Mouse (Mus musculus) liver, embryonic 14.5 days (tissue): ENCODE data around the gene Cyp2w1. TPM values are rescaled to one million over a fixed set of nuclear protein-coding genes. Genes with fewer than 3 reads are reported as not detected.

Experiments
- ATAC-seq: fragments of 200-750 bp; cut with Nextera tagmentation; 2 replicates; pipeline ENCODE4 v1.8.0; 2017; ENCODE audit warnings: moderate number of reproducible peaks, mild to moderate bottlenecking, moderate library complexity; ENCODE audit not compliant: insufficient read depth
- DNase-seq, 3 experiments: peaks; one replicate each; pipeline ENCODE4 v3.0.0-alpha.2; 2012 to 2013; ENCODE audit warnings: low read depth in 3 of 3, low spot score in 3 of 3
- H3K27ac ChIP-seq: fragments of 300-500 bp; sonication (generic); 2 replicates; pipeline ENCODE4 v1.5.1; 2014; ENCODE audit warnings: moderate library complexity, mild to moderate bottlenecking, control low read depth, inconsistent platforms
- H3K27me3 ChIP-seq: fragments of 300-500 bp; sonication (generic); 2 replicates; pipeline ENCODE4 v1.6.1; 2014; ENCODE audit warnings: mild to moderate bottlenecking, low read length, moderate library complexity; ENCODE audit not compliant: control insufficient read depth, insufficient read depth
- H3K36me3 ChIP-seq: fragments of 300-500 bp; sonication (generic); replicated peaks from 2 replicates; pipeline ENCODE4 v1.6.1; 2014; ENCODE audit warnings: low read depth; ENCODE audit not compliant: control insufficient read depth, insufficient read depth
- H3K4me1 ChIP-seq, 2 experiments: fragments of 200-500 bp in 1 of 2; fragments of 300-500 bp in 1 of 2; sonication (generic) in 1 of 2; replicated peaks; 2 replicates each; pipeline ENCODE4 v1.6.1; 2012 to 2014; ENCODE audit warnings: antibody characterized with exemption in 1 of 2, inconsistent platforms in 1 of 2, low read length in 1 of 2; ENCODE audit not compliant: control insufficient read depth in 2 of 2, insufficient read depth in 2 of 2
- H3K4me2 ChIP-seq: fragments of 300-500 bp; sonication (generic); 2 replicates; pipeline ENCODE4 v1.6.1; 2014; ENCODE audit warnings: low read depth, mild to moderate bottlenecking, control low read depth, moderate library complexity
- H3K4me3 ChIP-seq, 2 experiments: fragments of 200-500 bp in 1 of 2; fragments of 300-500 bp in 1 of 2; sonication (generic) in 1 of 2; 2 replicates each; pipeline ENCODE4 v1.5.1; 2012 to 2014; ENCODE audit warnings: low read depth in 2 of 2, low read length in 2 of 2, mild to moderate bottlenecking in 2 of 2, control low read depth in 1 of 2, inconsistent platforms in 1 of 2, moderate library complexity in 1 of 2; ENCODE audit not compliant: insufficient read depth in 1 of 2
- H3K9ac ChIP-seq: fragments of 300-500 bp; sonication (generic); replicated peaks from 2 replicates; pipeline ENCODE4 v1.6.1; 2014; ENCODE audit warnings: mild to moderate bottlenecking, control low read depth, moderate library complexity
- H3K9me3 ChIP-seq: fragments of 300-500 bp; sonication (generic); 2 replicates; pipeline ENCODE4 v1.6.1; 2016; ENCODE audit warnings: low read length, mixed read lengths; ENCODE audit not compliant: control insufficient read depth
- CTCF ChIP-seq: IDR thresholded peaks from 2 replicates; pipeline ENCODE4 v1.5.1; 2016; ENCODE audit warnings: antibody characterized with exemption, low read depth, control low read depth
- EP300 ChIP-seq: IDR thresholded peaks from 2 replicates; pipeline ENCODE4 v1.6.1; 2016; ENCODE audit warnings: antibody characterized with exemption, low read depth
- WGBS: fragments of 180-500 bp; shearing (Covaris S2); extraction: QIAGEN DNeasy Blood & Tissue Kit; methylation state at CpG from one replicate; pipeline ENCODE4 v1.1.7; 2014; ENCODE audit not compliant: insufficient replicate concordance; 5-methylcytosine and 5-hydroxymethylcytosine counted together
- polyA plus RNA-seq, 2 experiments: library from polyadenylated mRNA; depleted of rRNA in 1 of 2; stranded (reverse) in 1 of 2; unstranded in 1 of 2; fragments of >200 nt; fragmentation: Nextera tagmentation in 1 of 2; extraction: Ambion mirVana in 1 of 2; gene quantifications; 2 replicates each; pipeline versions ENCODE4 v1.2.1 to v1.2.3; 2012 to 2014

Cyp2w1 gene
- polyA plus RNA-seq, 2 experiments = 0.03 TPM; not detected in 1

DNA sequence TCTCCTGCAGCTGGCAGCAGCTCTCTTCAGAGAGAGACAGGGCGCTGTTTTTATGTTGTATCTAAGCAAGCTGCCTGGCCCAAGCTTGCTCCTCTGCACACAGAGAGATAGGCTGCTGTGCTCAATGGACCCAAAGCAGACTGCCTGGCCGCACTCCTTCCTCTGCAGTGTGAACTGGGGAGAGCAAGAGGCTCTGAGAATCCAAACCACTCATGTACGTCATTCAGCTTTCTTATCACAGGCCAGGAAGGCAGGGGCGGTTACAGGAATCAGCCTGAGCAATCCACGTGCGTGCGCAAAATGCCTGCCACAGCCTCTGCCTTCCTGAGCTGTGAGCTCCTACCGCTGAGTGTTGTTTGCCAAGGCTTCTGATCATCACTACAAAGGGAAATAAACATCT, 30.3 kb downstream of the Cyp2w1 start:
- TF ChIP-seq CTCF = no peak
- peak; percentile 76 for TF ChIP-seq EP300
- peak; percentile 81 to 87 (median 83) for DNase-seq

DNA sequence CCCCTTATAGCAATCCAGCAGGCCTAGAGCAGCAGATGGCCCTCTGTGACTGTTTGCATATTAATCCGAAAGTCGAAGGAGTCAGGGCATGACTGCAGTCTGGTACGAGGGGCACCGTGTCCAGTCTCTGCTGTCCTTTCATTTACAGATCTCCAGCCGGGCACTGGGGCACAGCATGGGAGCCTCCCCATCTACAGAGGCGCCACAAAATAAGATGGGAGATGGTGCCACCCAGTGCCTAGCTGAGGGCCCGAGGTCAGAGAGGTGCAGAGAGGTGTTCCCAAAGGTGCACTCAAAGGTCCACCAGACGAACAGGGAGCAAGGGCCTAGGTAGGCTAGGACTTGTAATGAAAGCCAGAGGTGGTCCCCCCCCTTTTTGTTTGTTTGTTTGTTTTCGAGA, 30.8 kb downstream of the Cyp2w1 start:
- H3K27me3 ChIP-seq = no peaks in the 10 kb centered on the region
- peak overlapping the region; percentile 99 for H3K27ac ChIP-seq
- no peaks in the 10 kb centered on the region for H3K9me3 ChIP-seq
- WGBS = 31% methylated on average over 9 of the region's 9 CpGs
- peak overlapping the region; percentile 97 for H3K4me2 ChIP-seq
- H3K9ac ChIP-seq = peak overlapping the region; percentile 96
- DNase-seq (no peak), ATAC-seq (no peak)
- H3K4me1 ChIP-seq = peaks cover 80 to 84% of the 10 kb centered on the region in 2 experiments
- TF ChIP-seq CTCF (peak; percentile 31), EP300 (no peak)
- H3K4me3 ChIP-seq = peak overlapping the region; percentile 84 to 96
- peaks cover 16% of the 10 kb centered on the region for H3K36me3 ChIP-seq

More for the DNA sequence above, 30.3 kb downstream of the Cyp2w1 start:
- peak; percentile 71 for ATAC-seq
- Histone ChIP-seq H3K36me3 (peaks cover 16% of the 10 kb centered on the region), H3K4me3 (peak overlapping the region; percentile 84 to 96), H3K27ac (peak overlapping the region; percentile 99), H3K4me1 (peaks cover 79 to 84% of the 10 kb centered on the region in 2 experiments), H3K27me3 (no peaks in the 10 kb centered on the region), H3K9ac (peak overlapping the region; percentile 96), H3K9me3 (no peaks in the 10 kb centered on the region), H3K4me2 (peak overlapping the region; percentile 97)
- WGBS = 4% methylated on average over 8 of the region's 8 CpGs

DNA sequence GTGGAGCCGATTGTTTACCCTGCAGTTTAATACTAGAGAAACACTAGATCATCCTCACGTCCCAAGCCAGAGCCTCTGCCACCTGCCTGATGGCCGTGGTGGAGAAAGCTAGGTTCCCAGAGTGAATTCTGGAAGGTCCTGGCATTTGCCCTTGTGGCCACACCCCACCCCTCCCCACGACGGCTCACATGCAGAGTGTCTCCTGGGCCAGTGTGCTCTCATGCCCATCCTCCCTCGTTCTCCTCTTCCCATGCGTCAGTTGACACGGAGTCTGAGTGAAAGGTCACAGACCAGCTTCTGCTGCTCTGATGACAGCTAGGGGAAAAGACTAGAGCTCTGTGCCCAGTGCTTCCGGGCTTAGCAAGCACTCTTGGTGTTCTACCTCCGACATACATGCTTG, 32.1 kb downstream of the Cyp2w1 start:
- DNase-seq = no peak
- no peak for ATAC-seq
- peak overlapping the region; percentile 96 for H3K9ac ChIP-seq
- H3K4me3 ChIP-seq = no peak overlapping the region
- H3K9me3 ChIP-seq = no peaks in the 10 kb centered on the region
- H3K27me3 ChIP-seq = no peaks in the 10 kb centered on the region
- peaks cover 80 to 84% of the 10 kb centered on the region in 2 experiments for H3K4me1 ChIP-seq
- TF ChIP-seq EP300 = no peak
- TF ChIP-seq CTCF = no peak
- H3K27ac ChIP-seq = peak overlapping the region; percentile 36
- peak overlapping the region; percentile 97 for H3K4me2 ChIP-seq
- 54% methylated on average over 10 of the region's 10 CpGs for WGBS
- H3K36me3 ChIP-seq = peaks cover 16% of the 10 kb centered on the region

DNA sequence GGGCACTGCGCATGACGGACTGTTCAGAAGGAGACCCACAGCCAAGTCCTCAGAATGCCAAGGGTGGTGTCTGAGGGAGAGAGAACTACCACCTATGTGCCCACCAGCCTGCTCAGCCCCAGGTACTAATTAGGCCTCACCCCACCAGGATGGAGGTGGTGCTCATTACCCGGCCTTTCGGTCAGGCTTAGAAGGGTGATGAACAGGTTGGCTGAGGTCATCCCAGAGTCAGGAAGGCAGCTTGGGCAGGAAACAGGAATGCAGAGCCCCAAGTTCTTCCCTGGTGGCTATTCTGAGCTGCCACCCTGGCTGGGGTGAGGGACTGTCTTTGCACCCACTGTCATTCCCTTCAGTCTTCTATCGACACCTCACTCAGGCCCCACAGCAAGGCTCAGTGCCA, 33.6 kb downstream of the Cyp2w1 start:
- no peak for TF ChIP-seq CTCF
- no peak for TF ChIP-seq EP300
- Histone ChIP-seq H3K36me3 (peaks cover 16% of the 10 kb centered on the region), H3K4me2 (peak overlapping the region; percentile 37), H3K4me1 (peaks cover 75 to 82% of the 10 kb centered on the region in 2 experiments), H3K9ac (peak overlapping the region; percentile 32), H3K27me3 (no peaks in the 10 kb centered on the region), H3K4me3 (no peak overlapping the region; a peak in 1 of 4 replicates), H3K27ac (peak overlapping the region; percentile 100), H3K9me3 (no peaks in the 10 kb centered on the region)
- 89% methylated on average over 5 of the region's 5 CpGs for WGBS
- ATAC-seq = no peak
- no peak for DNase-seq

DNA sequence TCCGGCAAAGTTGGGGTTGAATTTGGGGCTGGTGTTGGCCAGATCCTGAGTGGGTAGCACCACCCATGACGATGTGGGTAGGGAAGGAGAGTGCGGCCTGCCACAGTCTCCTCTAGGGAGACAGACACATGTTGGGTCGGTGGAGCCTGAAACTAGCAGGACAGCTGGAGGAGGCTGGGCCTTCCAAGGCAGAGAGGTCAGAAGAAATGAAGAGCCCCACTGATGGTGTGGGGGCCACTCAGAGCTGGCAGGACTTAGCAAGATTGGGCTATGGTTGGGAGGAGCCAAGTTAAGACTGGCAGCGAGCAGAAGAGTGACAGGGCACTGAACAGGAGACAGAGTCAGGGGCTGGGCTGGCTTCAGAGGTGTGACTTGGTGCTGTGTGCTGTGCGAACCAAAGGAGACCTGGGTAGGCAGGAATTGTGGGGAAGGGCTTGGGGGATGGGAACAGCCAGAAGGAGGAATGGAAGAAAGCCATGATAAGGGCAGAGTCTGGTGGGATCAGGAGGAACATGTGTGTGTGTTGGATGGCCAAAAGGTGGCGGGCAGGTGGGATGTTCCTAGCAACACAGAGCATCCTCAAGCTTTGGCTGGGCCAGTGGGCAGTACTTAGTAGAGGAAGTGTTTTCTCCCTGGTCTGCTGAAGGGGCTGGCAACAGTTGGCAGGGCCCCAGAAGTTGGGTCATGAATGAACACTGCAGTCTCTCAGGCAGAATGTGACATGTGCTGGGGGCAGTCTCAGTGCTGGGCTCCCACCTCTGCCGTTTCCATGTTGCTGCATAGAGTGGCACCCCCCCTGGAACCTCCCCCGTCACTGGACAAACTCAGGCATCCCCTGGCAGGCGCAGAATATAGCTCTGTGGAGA, 35.1 kb downstream of the Cyp2w1 start:
- no peak for ATAC-seq

More for the DNA sequence above, 35.1 kb downstream of the Cyp2w1 start:
- no peak; the same call in 1 of the 2 replicates for TF ChIP-seq CTCF
- Histone ChIP-seq H3K27me3 (no peaks in the 10 kb centered on the region), H3K27ac (peak overlapping the region; percentile 100), H3K9ac (peak overlapping the region; percentile 96), H3K4me2 (peak overlapping the region; percentile 76), H3K4me3 (peak overlapping the region in 1 of 2 experiments; percentile 70; a peak in 2 of 4 replicates), H3K4me1 (peaks cover 69 to 80% of the 10 kb centered on the region in 2 experiments), H3K36me3 (peaks cover 29% of the 10 kb centered on the region), H3K9me3 (no peaks in the 10 kb centered on the region)
- 69% methylated on average over 10 of the region's 10 CpGs for WGBS
- DNase-seq = no peak
